Mouse (Mus musculus) c-Kit-positive CD71-positive TER-119-positive erythroid progenitor cells, embryonic 14.5 days (primary cell): ENCODE data around the gene C3.
A peak's percentile ranks its signal among the peaks of the same experiment; 100 is the strongest.

ENCODE experiments used
- DNase-seq: peaks from one replicate; pipeline ENCODE4 v3.0.0-alpha.2; 2013; ENCODE audit warnings: low spot score

C3 gene

GRCm38 (mm10) chr17:57219884-57220207 lies 8.1 kb downstream of the C3 start:
- DNase-seq = no peak

DNA sequence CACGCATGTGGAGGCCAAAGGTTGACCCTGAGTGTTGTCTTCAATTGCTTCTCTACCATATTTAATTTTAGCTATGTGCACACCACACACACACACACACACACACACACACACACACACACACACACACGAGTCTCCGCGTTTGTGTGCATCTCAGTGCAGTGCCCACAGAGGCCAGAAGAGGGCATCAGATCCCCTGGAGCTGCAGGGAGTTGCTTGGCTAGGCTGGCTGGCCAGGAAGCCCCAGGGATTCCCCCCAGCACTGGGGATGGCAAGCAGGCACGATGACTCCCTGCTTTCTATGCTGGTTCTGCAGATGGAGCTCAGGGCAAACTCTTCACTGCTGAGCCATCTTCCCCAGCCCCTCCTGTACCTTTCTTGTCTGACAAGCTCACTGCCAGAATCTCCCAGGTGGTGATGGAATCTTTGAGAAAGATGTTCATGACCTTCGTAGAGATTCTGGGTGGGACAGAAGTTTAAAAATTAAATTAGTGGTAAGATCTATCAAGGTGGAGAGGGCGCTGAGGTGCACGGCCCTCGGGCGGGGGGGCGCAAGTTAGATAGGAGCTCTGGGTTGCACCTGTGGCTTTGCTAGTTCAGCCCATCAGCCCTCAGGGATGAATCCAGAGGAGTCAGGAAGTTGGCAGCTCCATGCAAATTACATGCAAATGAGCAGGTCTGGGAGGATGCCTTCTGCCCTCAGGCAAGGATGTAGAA lies 8.6 kb downstream of the C3 start:
- DNase-seq = peak; percentile 25

- no peak for DNase-seq
Observed at GRCm38 (mm10) chr17:57218335-57218900, 9.5 kb downstream of the C3 start.

- peak; percentile 29 for DNase-seq
Observed at GRCm38 (mm10) chr17:57214676-57215387, 13.1 kb downstream of the C3 start.

- no peak for DNase-seq
Observed at GRCm38 (mm10) chr17:57211501-57211900, 16.4 kb downstream of the C3 start.

DNA sequence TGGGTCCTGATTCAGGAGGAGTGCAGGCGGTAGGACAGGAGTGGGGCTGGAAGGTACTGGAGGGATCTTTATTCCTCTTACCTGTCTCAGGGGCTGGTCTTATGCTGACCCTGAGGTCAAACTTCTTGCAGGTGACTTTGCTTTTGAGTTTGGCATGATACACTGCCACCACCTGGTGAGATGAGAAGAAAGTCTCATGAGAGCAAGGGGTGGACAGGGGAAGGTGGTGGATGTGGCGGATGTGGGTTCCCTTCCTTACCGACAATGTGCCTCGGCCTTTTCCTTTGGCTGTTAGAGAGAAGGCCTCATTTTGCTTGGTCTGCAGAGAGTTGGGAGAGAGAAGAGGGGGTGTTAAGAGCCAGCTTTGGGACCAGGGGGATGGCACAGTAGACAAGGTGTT lies 18.6 kb downstream of the C3 start:
- no peak for DNase-seq

- no peak for DNase-seq
Observed at GRCm38 (mm10) chr17:57207938-57208337, 20.0 kb downstream of the C3 start.

DNA sequence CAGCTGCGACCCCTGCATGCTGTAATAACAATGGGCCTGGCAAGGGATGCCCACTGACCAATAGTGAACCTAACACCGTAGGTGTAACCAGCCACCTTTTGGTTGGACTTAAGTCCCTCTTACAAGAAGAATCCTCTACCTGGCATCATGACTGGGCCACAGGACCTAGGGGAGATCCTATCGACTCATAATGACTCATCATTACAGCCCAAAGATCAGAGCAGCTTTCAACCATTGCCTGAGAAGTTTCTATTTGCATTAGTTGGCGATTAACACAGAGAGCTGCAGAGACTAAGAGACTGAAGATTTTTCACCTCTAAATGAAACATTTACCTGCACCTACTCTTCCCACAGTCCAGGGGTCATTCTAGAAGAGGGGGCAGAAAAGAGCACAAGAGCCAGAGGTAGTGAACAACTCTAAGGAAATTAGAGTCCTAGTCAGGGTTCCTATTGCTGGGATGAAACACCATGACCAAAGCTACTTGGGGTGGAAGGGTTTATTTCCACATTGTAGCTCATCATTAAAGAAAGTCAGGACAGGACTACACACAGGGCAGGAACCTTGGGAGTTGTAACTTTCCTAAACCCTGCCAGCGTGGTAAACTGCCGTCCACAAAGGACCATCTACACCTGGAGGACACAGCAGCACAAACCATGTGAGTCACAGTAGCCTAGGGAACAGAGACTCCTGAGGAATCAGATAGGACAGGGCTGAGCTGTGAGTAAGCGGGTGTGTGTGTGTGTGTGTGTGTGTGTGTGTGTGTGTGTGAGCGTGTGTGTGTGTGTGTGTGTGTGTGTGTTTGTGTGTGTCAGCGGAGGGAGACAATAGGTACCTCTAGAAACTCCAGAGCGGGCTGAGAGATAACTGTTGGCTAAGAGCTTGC lies 25.9 kb downstream of the C3 start:
- no peak for DNase-seq

DNA sequence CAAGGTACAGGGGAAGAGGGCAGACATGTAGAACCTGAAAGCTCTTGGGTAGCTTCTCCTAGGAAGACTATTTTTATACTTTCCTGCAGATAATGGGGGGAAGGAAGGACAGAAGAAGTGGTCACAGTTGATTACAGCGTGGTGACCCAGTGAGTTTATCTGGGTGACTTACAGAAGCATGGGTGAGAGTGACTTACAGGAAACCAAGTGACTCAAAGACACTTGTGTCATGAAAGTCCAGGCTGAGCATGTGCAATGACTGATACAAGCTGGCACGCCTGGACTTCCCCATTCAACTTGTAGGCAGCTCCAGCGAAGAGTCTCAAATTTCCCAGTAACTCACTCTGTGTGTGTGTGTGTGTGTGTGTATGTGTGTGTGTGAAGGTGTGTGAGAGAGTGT lies 29.7 kb downstream of the C3 start:
- no peak for DNase-seq

DNA sequence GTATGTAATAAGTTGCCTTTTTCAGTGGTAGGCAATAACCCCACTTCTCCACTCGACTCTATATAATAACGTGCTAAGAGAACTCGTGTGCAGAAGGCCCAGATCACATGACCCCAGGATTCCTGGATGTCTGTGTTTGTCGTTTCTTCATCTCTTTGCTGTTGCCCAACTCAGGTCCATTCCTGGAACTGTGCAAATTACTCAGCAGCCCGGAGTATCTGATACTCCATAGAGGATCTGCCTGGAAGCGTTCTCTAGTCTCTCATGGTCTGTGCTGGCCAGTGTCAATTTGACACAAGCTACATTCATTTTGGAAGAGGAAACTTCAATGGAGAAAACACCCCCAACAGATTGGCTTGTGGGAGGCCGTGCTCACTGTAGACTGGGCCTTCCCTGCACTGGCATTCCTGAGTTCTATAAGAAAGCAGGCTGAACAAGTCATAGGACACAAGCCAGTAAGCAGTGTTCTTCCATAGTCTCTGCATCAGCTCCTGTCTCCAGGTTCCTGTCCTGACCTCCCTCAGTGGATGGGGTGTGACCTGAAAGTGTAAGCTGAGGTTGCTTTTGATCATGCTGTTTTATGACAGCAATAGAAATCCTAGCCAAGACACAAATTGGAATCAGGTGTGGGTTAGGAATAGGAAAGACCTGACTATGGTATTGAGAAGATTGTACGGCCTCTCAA lies 32.5 kb downstream of the C3 start:
- no peak for DNase-seq

DNA sequence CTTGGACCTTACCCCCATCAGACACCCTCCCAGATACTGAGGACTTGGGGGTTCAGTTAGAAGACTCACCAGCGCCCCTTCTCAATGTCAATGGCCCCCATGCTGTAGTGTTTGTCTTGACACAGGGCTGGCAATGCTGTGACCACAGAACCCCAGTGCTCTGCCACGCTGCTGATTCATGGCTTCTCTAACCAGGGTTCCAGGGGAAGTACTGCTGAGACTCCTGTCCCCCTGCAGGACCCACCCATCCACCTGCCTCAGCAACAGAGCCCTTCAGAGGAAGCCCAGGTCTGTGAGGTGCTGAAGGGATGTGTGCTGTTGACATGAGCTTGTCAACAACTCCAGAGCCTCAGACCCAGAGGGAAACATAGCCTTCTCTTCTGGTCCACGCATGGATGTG lies 33.2 kb downstream of the C3 start:
- DNase-seq = no peak

DNA sequence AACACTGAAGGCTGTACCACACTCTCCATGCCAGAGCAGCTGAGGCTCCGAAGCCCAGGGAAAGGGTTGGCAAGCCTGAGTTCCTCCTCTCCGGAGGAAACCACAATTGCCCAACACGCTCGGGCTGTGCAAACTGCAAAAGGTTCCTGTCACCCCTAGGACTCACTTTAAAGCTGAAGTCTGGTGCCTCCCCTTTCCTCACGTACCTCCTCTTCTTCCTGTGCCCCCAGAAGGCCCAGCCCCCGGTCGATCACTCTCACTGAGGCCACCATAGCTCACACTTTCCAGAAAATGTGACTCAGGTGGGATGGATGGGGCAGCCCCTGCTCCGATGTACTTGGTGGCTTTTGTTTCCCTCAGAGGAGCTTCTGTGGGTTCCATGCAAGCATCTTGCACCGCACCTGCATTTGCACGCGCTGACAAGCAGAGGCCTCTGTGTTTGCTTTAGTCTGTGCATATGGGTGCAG lies 33.9 kb downstream of the C3 start, which contains the start of gene Tnfsf14:
Gene Tnfsf14, minus strand, starts transcription at position 137 of the 467 bp plus-strand sequence.
- DNase-seq = no peak

DNA sequence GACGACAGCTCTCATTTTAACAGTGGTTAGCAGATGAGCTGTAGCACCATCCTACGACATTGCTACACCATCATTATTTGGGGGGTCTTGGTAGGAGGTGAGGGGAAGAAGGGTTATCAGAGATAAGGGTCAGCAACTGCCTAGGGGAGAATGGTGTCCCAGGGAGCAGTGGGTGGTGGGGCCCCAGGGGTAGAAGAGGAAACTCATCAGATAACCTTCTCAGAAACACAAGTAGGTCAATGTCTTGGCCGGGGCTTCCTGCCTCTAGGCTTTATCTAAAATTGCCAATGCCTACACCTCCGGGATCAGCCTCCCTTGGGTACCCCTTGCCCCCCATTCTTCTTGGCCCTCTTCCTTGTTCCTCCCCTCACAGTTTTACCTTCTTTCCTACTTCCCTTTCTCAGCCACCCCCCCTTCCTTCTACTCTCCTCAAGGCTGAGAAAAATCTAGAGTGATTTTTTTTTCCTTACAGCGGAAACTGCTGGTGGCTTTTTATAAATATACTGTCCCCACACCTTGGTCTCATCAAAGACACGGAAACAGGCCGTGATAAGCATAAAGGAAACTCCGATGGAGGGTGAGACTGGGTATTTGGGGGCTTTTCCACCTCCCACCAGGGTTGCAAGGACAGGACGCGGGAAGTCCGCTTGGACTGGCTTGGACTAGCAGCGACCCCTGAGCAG lies 39.3 kb downstream of the C3 start:
- no peak for DNase-seq

DNA sequence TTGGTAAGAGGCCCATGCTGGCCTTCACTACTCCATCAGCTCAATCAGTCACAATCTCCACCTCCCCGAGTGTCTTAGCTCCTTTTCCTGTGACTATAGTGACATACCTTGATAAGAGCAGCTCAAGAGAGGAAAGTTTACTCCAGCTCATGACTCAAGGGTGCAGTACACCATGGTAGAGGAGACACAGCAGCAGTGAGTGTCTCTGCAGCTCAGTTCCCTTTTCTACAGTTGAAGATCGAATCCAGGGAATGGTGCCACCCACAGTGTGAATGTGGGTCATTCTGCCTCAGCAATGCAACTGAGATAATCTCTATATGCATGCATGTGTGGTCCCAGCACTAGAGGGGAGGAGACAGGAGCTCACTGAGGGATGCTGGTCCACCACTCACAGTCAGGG lies 42.3 kb downstream of the C3 start:
- DNase-seq = no peak

DNA sequence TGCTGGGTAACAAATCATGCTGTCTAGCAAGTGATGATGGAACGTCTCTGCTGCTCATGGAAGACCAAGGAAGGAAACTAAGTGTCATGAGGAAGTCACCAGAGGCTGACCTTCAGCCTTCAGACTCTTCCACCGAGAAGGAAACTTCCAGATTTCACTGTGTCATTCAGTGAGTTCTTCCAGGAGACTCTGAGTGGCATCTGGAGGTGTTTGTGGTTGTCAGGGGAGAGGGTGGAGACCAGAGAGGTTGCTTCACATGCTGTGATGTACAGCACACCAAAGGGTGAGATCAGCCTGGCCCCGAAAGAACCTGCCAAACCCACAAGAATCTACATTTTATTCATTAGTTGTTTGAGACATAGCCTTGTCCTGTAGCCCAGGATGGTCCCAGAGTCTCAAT lies 45.1 kb downstream of the C3 start:
- DNase-seq = no peak

DNA sequence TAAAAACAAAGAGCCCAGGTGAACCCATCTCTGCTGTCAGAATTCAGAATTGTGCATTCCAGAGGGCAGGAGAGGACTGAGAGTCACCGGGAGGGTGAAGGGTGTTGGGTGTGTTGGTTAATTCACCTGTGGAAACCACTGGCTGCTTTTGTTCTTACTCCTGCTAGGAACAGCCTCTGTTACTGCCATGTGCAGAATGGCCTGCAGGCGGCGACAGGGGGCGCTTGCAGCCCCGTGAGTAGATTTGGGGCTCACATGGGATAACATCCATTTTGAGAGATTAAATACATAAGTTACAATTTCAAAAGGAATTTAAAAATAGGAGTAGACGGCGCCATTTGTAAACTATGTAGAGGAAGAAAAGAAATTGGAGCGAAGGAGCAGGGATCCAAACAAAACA lies 47.6 kb downstream of the C3 start:
- DNase-seq = no peak

DNA sequence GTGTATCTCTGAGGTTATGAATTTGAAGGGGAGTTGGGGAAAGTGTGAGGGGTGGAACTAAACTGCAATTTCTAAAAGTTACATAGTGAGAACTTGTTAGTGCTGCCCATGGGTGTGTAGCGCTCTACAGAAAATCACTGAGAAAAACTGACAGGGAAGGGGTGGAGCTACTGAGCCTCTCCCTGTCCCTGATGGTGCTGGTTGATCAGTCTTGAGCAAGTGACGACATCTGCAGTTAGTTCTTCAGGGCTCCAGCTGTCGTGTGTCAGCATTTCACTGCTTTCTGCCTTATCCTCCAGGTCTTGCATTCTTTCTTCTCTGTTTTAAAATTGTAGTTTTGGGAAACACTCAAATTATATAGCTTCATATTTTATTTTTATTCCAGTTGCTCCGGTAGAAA lies 54.6 kb downstream of the C3 start:
- no peak for DNase-seq

GRCm38 (mm10) chr17:57172378-57172777 lies 55.6 kb downstream of the C3 start:
- DNase-seq = no peak

- no peak for DNase-seq
Observed at GRCm38 (mm10) chr17:57170616-57171260, 57.2 kb downstream of the C3 start.
